In genomic region chr2:122243671-122244131, GRCm38 (mm10) we compare ENCODE assay signal across 9 mouse cellular contexts. TPM values are rescaled to one million over a fixed set of nuclear protein-coding genes. Genes with fewer than 3 reads are reported as not detected.
DNase-seq lines count a peak whose midpoint lies in the region; ATAC-seq and TF ChIP-seq lines count a peak whose summit lies in the region.
"Had no signal": no experiment of that assay in that cellular context is flagged by ENCODE, and none has a peak within 500 bp of the region (broad histone marks: within the 10 kb centered on the region; RNA-seq: fewer than 3 reads in every experiment).

No protein-coding gene starts in this region.

- H3K79me3 ChIP-seq in C2C12 (ENCODE audit: low read depth): no peaks in the 10 kb centered on the region

- H3K27me3 ChIP-seq in C2C12 (ENCODE audit: control insufficient read depth, insufficient read depth, insufficient read length): no peaks in the 10 kb centered on the region
- H3K27me3 ChIP-seq in heart, embryonic 14.5 days (ENCODE audit: control insufficient read depth, insufficient read depth, low read length): no peaks in the 10 kb centered on the region
- H3K27me3 ChIP-seq in kidney, postnatal 0 days (ENCODE audit: insufficient read depth, low read length): no peaks in the 10 kb centered on the region
- H3K27me3 ChIP-seq in liver, embryonic 12.5 days (replicated peaks): no peaks in the 10 kb centered on the region
- no peaks in the 10 kb centered on the region for H3K27me3 ChIP-seq in splenic B cell, adult 2 months (ENCODE audit: control insufficient read depth, insufficient read depth, low read length, poor library complexity, severe bottlenecking)

- no peak overlapping the region for H3K27ac ChIP-seq in heart, embryonic 14.5 days (replicated peaks in 1 of 2; ENCODE audit: control insufficient read depth in 1 of 2, insufficient read depth in 1 of 2, low read depth in 2 of 2, low read length in 2 of 2)
- peak overlapping the region; percentile 50 for H3K27ac ChIP-seq in kidney, postnatal 0 days
- peak overlapping the region; percentile 60 for H3K27ac ChIP-seq in liver, embryonic 12.5 days

- WGBS in heart, embryonic 14.5 days: 2% methylated on average over 3 of the region's 3 CpGs
- 2% methylated on average over 3 of the region's 3 CpGs for WGBS in kidney, postnatal 0 days
- WGBS in liver, embryonic 12.5 days (ENCODE audit: insufficient replicate concordance): 0% methylated on average over 3 of the region's 3 CpGs

- H3K9ac ChIP-seq in heart, embryonic 14.5 days (ENCODE audit: low read length): no peak overlapping the region
- H3K9ac ChIP-seq in kidney, postnatal 0 days (ENCODE audit: low read depth, low read length): no peak overlapping the region
- peak overlapping the region; percentile 13 for H3K9ac ChIP-seq in liver, embryonic 12.5 days

- no peaks in the 10 kb centered on the region for H3K79me2 ChIP-seq in C2C12 (ENCODE audit: control insufficient read depth, insufficient read depth)

- peaks cover 3 to 7% of the 10 kb centered on the region in 2 experiments; a peak in 3 of 4 replicates for H3K4me1 ChIP-seq in heart, embryonic 14.5 days (ENCODE audit: control insufficient read depth in 2 of 2, insufficient read depth in 2 of 2, low read length in 2 of 2)
- no peaks in the 10 kb centered on the region for H3K4me1 ChIP-seq in kidney, postnatal 0 days (replicated peaks; ENCODE audit: insufficient read depth, low read length)
- H3K4me1 ChIP-seq in liver, embryonic 12.5 days: peaks cover 36% of the 10 kb centered on the region

- peak; percentile 87 for DNase-seq in brain, adult 2 months (ENCODE audit: low read depth, low spot score)
- peak; percentile 87 for DNase-seq in kidney, postnatal 0 days (ENCODE audit: low spot score)
- peak; percentile 58 to 69 for DNase-seq in natural killer cell, adult 2 months (ENCODE audit: low spot score in 2 of 2)
- peak; percentile 80 for DNase-seq in splenic B cell, adult 2 months (ENCODE audit: low read depth, low spot score)

- H3K9me3 ChIP-seq in heart, embryonic 14.5 days (ENCODE audit: control insufficient read depth, low read length): no peaks in the 10 kb centered on the region
- H3K9me3 ChIP-seq in kidney, postnatal 0 days (replicated peaks; ENCODE audit: low read length): no peaks in the 10 kb centered on the region
- no peaks in the 10 kb centered on the region for H3K9me3 ChIP-seq in liver, embryonic 12.5 days (replicated peaks)

- TF ChIP-seq CTCF in C2C12 (IDR thresholded peaks at IDR 0.05; ENCODE audit: control insufficient read depth, insufficient read depth, insufficient read length): peak; percentile 68
- peak; percentile 94 for TF ChIP-seq CTCF in kidney, postnatal 0 days (IDR thresholded peaks at IDR 0.05; ENCODE audit: low read depth)

- peak; percentile 94 for ATAC-seq in erythroid progenitor cell, adult 5-6 weeks (replicated peaks; ENCODE audit: low FRiP score, poor library complexity, severe bottlenecking)
- peak; percentile 68; the same call in 1 of the 2 replicates for ATAC-seq in heart, embryonic 14.5 days (ENCODE audit: insufficient number of reproducible peaks, insufficient read depth, low FRiP score, low read depth)
- peak; percentile 79 for ATAC-seq in kidney, postnatal 0 days (replicated peaks; ENCODE audit: low FRiP score, low read depth)
- ATAC-seq in liver, embryonic 12.5 days: peak; percentile 71

- H3K4me3 ChIP-seq in C2C12 (ENCODE audit: insufficient read depth, poor library complexity, severe bottlenecking): no peak overlapping the region
- H3K4me3 ChIP-seq in heart, embryonic 14.5 days (ENCODE audit: control insufficient read depth in 1 of 2, insufficient read depth in 1 of 2, low read depth in 1 of 2, low read length in 2 of 2): no peak overlapping the region
- H3K4me3 ChIP-seq in kidney, postnatal 0 days (replicated peaks; ENCODE audit: low read depth, low read length): no peak overlapping the region
- no peak overlapping the region for H3K4me3 ChIP-seq in liver, embryonic 12.5 days

- H3ac ChIP-seq in C2C12 (ENCODE audit: control insufficient read depth, insufficient read length, low read depth): no peak overlapping the region

- no peaks in the 10 kb centered on the region for H3K36me3 ChIP-seq in C2C12 (ENCODE audit: control insufficient read depth, insufficient read depth)
- peaks cover 23% of the 10 kb centered on the region for H3K36me3 ChIP-seq in heart, embryonic 14.5 days (ENCODE audit: control insufficient read depth, insufficient read depth, low read length)
- no peaks in the 10 kb centered on the region for H3K36me3 ChIP-seq in kidney, postnatal 0 days (ENCODE audit: insufficient read depth, low read length)
- peaks cover 43% of the 10 kb centered on the region for H3K36me3 ChIP-seq in liver, embryonic 12.5 days
- H3K36me3 ChIP-seq in splenic B cell, adult 2 months (ENCODE audit: control insufficient read depth, insufficient read depth, low read length, poor library complexity, severe bottlenecking): no peaks in the 10 kb centered on the region

- H3K4me2 ChIP-seq in heart, embryonic 14.5 days (ENCODE audit: low read length): no peak overlapping the region
- no peak overlapping the region for H3K4me2 ChIP-seq in kidney, postnatal 0 days (ENCODE audit: low read length)
- H3K4me2 ChIP-seq in liver, embryonic 12.5 days: no peak overlapping the region

TF ChIP-seq in C2C12, 6 proteins besides CTCF, POLR2A, EP300 and RAD21:
- TF ChIP-seq MYOD1 (IDR thresholded peaks at IDR 0.05; ENCODE audit: control insufficient read depth, insufficient read length, low read depth) (no peak), CEBPB (IDR thresholded peaks at IDR 0.05; ENCODE audit: low read depth) (no peak), USF1 (IDR thresholded peaks at IDR 0.05; ENCODE audit: low read depth) (no peak), FOSL1 (IDR thresholded peaks at IDR 0.05; ENCODE audit: insufficient read depth, low read length, poor library complexity, severe bottlenecking) (no peak)

RNA-seq across cellular contexts. Expression of gene Sord, which starts 9.2 kb away (rescaled TPM):
- polyA plus RNA-seq in C2C12 (2012; fragmentation: generic; extraction: Trizol): 23.0 TPM
- 23.8 and 32.3 TPM in 2 replicates for total RNA-seq in erythroid progenitor cell, adult 5-6 weeks (2015; ENCODE audit: low replicate concordance)
- 29.5 and 35.8 TPM in 2 replicates for total RNA-seq in erythroid progenitor cell, adult 5-6 weeks (2017; ENCODE audit: low replicate concordance)
- 63.6 and 63.7 TPM in 2 replicates for polyA plus RNA-seq in heart, embryonic 14.5 days (2014; fragmentation: Nextera tagmentation; extraction: Ambion mirVana)
- polyA plus RNA-seq in kidney, postnatal 0 days (2015; fragmentation: Nextera tagmentation; extraction: Ambion mirVana): 127 and 144 TPM in 2 replicates
- 159 and 163 TPM in 2 replicates for polyA plus RNA-seq in liver, embryonic 12.5 days (2016; fragmentation: Nextera tagmentation; extraction: Ambion mirVana)

RNA-seq across cellular contexts. Expression of gene Duox2, which starts 54.5 kb away (rescaled TPM):
- 0.20 TPM for polyA plus RNA-seq in C2C12 (2012; fragmentation: generic; extraction: Trizol)
- total RNA-seq in erythroid progenitor cell, adult 5-6 weeks (2015; ENCODE audit: low replicate concordance): not detected in 2 replicates
- total RNA-seq in erythroid progenitor cell, adult 5-6 weeks (2017; ENCODE audit: low replicate concordance): not detected in 2 replicates
- polyA plus RNA-seq in heart, embryonic 14.5 days (2014; fragmentation: Nextera tagmentation; extraction: Ambion mirVana): 0.07 and 0.08 TPM in 2 replicates
- polyA plus RNA-seq in kidney, postnatal 0 days (2015; fragmentation: Nextera tagmentation; extraction: Ambion mirVana): 0.04 TPM in 2 replicates
- not detected in 2 replicates for polyA plus RNA-seq in liver, embryonic 12.5 days (2016; fragmentation: Nextera tagmentation; extraction: Ambion mirVana)

RNA-seq across cellular contexts. Expression of gene Duoxa2, which starts 55.0 kb away (rescaled TPM):
- polyA plus RNA-seq in C2C12 (2012; fragmentation: generic; extraction: Trizol): not detected
- not detected in 2 replicates for total RNA-seq in erythroid progenitor cell, adult 5-6 weeks (2015; ENCODE audit: low replicate concordance)
- not detected in 2 replicates for total RNA-seq in erythroid progenitor cell, adult 5-6 weeks (2017; ENCODE audit: low replicate concordance)
- not detected in 2 replicates for polyA plus RNA-seq in heart, embryonic 14.5 days (2014; fragmentation: Nextera tagmentation; extraction: Ambion mirVana)
- polyA plus RNA-seq in kidney, postnatal 0 days (2015; fragmentation: Nextera tagmentation; extraction: Ambion mirVana): not detected in 2 replicates
- polyA plus RNA-seq in liver, embryonic 12.5 days (2016; fragmentation: Nextera tagmentation; extraction: Ambion mirVana): not detected in 2 replicates

RNA-seq across cellular contexts. Expression of gene Terb2, which starts 57.6 kb away (rescaled TPM):
- not detected for polyA plus RNA-seq in C2C12 (2012; fragmentation: generic; extraction: Trizol)
- total RNA-seq in erythroid progenitor cell, adult 5-6 weeks (2015; ENCODE audit: low replicate concordance): not detected in 2 replicates
- total RNA-seq in erythroid progenitor cell, adult 5-6 weeks (2017; ENCODE audit: low replicate concordance): not detected in 2 replicates
- not detected in 2 replicates for polyA plus RNA-seq in heart, embryonic 14.5 days (2014; fragmentation: Nextera tagmentation; extraction: Ambion mirVana)
- not detected in 2 replicates for polyA plus RNA-seq in kidney, postnatal 0 days (2015; fragmentation: Nextera tagmentation; extraction: Ambion mirVana)
- polyA plus RNA-seq in liver, embryonic 12.5 days (2016; fragmentation: Nextera tagmentation; extraction: Ambion mirVana): not detected in 2 replicates
- total RNA-seq: adrenal gland, postnatal 4 days had no signal

RNA-seq across cellular contexts. Expression of gene Patl2, which starts 57.7 kb away (rescaled TPM):
- polyA plus RNA-seq in C2C12 (2012; fragmentation: generic; extraction: Trizol): not detected
- total RNA-seq in erythroid progenitor cell, adult 5-6 weeks (2015; ENCODE audit: low replicate concordance): not detected in 2 replicates
- total RNA-seq in erythroid progenitor cell, adult 5-6 weeks (2017; ENCODE audit: low replicate concordance): not detected in 2 replicates
- polyA plus RNA-seq in heart, embryonic 14.5 days (2014; fragmentation: Nextera tagmentation; extraction: Ambion mirVana): not detected in 2 replicates
- 0.04 and 0.06 TPM in 2 replicates for polyA plus RNA-seq in kidney, postnatal 0 days (2015; fragmentation: Nextera tagmentation; extraction: Ambion mirVana)
- 0.05 TPM in 1 of 2 replicates, not detected in the other for polyA plus RNA-seq in liver, embryonic 12.5 days (2016; fragmentation: Nextera tagmentation; extraction: Ambion mirVana)

Comparison
In these comparisons a context has a peak if more than half of its experiments do, and no peak if none do; other contexts are left out.
1. H3K27ac ChIP-seq: peak in kidney, postnatal 0 days (single experiment) and liver, embryonic 12.5 days (single experiment); none in heart, embryonic 14.5 days (0 of 2).
2. Peak in every context shown above with its lines, with median percentiles within 50 percentile points of each other: DNase-seq and ATAC-seq.